Mouse (Mus musculus): ENCODE data around the gene Lcp1. TPM values are rescaled to one million over a fixed set of nuclear protein-coding genes. Genes with fewer than 3 reads are reported as not detected.

Gene Lcp1
- polyA plus RNA-seq, 1 experiment from 2014 or later, result 26.5 TPM

GRCm38 (mm10) chr14:75148229-75148628, 17.3 kb downstream of the Lcp1 start:
- Histone ChIP-seq H3K36me3 (ENCODE audit: control insufficient read depth, insufficient read depth, low read length) (no peaks in the 10 kb centered on the region), H3K9me3 (ENCODE audit: control insufficient read depth, low read length) (no peaks in the 10 kb centered on the region), H3K9ac (ENCODE audit: low read length) (no peak overlapping the region), H3K4me2 (ENCODE audit: low read depth, low read length, severe bottlenecking) (no peak overlapping the region), H3K27ac (ENCODE audit: low read depth, low read length) (no peak overlapping the region), H3K4me3 (ENCODE audit: low read depth, low read length) (no peak overlapping the region), H3K4me1 (replicated peaks; ENCODE audit: control insufficient read depth, insufficient read depth, low read length) (no peaks in the 10 kb centered on the region), H3K27me3 (ENCODE audit: control insufficient read depth, insufficient read depth, low read length) (no peaks in the 10 kb centered on the region)
- ATAC-seq (replicated peaks; ENCODE audit: low FRiP score), result no peak
- 87% methylated on average over 9 of the region's 9 CpGs for WGBS
- no peak for DNase-seq (ENCODE audit: low spot score)

GRCm38 (mm10) chr14:75150653-75151052, 19.8 kb downstream of the Lcp1 start:
- 76% methylated on average over 2 of the region's 2 CpGs for WGBS
- Histone ChIP-seq H3K4me3 (ENCODE audit: low read depth, low read length) (no peak overlapping the region), H3K9ac (ENCODE audit: low read length) (no peak overlapping the region)

GRCm38 (mm10) chr14:75151146-75151545, 20.2 kb downstream of the Lcp1 start:
- H3K4me1 ChIP-seq (replicated peaks; ENCODE audit: control insufficient read depth, insufficient read depth, low read length), result no peaks in the 10 kb centered on the region
- H3K9ac ChIP-seq (ENCODE audit: low read length), result no peak overlapping the region
- H3K4me3 ChIP-seq (ENCODE audit: low read depth, low read length), result no peak overlapping the region
- ATAC-seq (replicated peaks; ENCODE audit: low FRiP score), result no peak
- no peaks in the 10 kb centered on the region for H3K36me3 ChIP-seq (ENCODE audit: control insufficient read depth, insufficient read depth, low read length)
- H3K9me3 ChIP-seq (ENCODE audit: control insufficient read depth, low read length), result no peaks in the 10 kb centered on the region
- 81% methylated on average over 3 of the region's 3 CpGs for WGBS
- H3K4me2 ChIP-seq (ENCODE audit: low read depth, low read length, severe bottlenecking), result no peak overlapping the region
- no peak for DNase-seq (ENCODE audit: low spot score)
- H3K27me3 ChIP-seq (ENCODE audit: control insufficient read depth, insufficient read depth, low read length), result no peaks in the 10 kb centered on the region
- H3K27ac ChIP-seq (ENCODE audit: low read depth, low read length), result no peak overlapping the region

More at GRCm38 (mm10) chr14:75150653-75151052, 19.8 kb downstream of the Lcp1 start:
- H3K36me3 ChIP-seq (ENCODE audit: control insufficient read depth, insufficient read depth, low read length), result no peaks in the 10 kb centered on the region
- no peak overlapping the region for H3K27ac ChIP-seq (ENCODE audit: low read depth, low read length)
- no peak for DNase-seq (ENCODE audit: low spot score)
- no peaks in the 10 kb centered on the region for H3K9me3 ChIP-seq (ENCODE audit: control insufficient read depth, low read length)
- no peaks in the 10 kb centered on the region for H3K4me1 ChIP-seq (replicated peaks; ENCODE audit: control insufficient read depth, insufficient read depth, low read length)
- H3K27me3 ChIP-seq (ENCODE audit: control insufficient read depth, insufficient read depth, low read length), result no peaks in the 10 kb centered on the region
- H3K4me2 ChIP-seq (ENCODE audit: low read depth, low read length, severe bottlenecking), result no peak overlapping the region
- ATAC-seq (replicated peaks; ENCODE audit: low FRiP score), result no peak

GRCm38 (mm10) chr14:75154481-75154880, 23.6 kb downstream of the Lcp1 start:
- WGBS, result 90% methylated on average over 8 of the region's 8 CpGs
- no peak for DNase-seq (ENCODE audit: low spot score)

GRCm38 (mm10) chr14:75159375-75159774, 28.5 kb downstream of the Lcp1 start:
- no peak overlapping the region for H3K27ac ChIP-seq (ENCODE audit: low read depth, low read length)

More at GRCm38 (mm10) chr14:75154481-75154880, 23.6 kb downstream of the Lcp1 start:
- Histone ChIP-seq H3K36me3 (ENCODE audit: control insufficient read depth, insufficient read depth, low read length) (no peaks in the 10 kb centered on the region), H3K4me3 (ENCODE audit: low read depth, low read length) (no peak overlapping the region), H3K4me1 (replicated peaks; ENCODE audit: control insufficient read depth, insufficient read depth, low read length) (no peaks in the 10 kb centered on the region), H3K27ac (ENCODE audit: low read depth, low read length) (no peak overlapping the region), H3K27me3 (ENCODE audit: control insufficient read depth, insufficient read depth, low read length) (no peaks in the 10 kb centered on the region), H3K4me2 (ENCODE audit: low read depth, low read length, severe bottlenecking) (no peak overlapping the region), H3K9me3 (ENCODE audit: control insufficient read depth, low read length) (no peaks in the 10 kb centered on the region), H3K9ac (ENCODE audit: low read length) (no peak overlapping the region)
- no peak for ATAC-seq (replicated peaks; ENCODE audit: low FRiP score)

GRCm38 (mm10) chr14:75163866-75164265, 33.0 kb downstream of the Lcp1 start:
- no peak for ATAC-seq (replicated peaks; ENCODE audit: low FRiP score)
- no peak for DNase-seq (ENCODE audit: low spot score)
- Histone ChIP-seq H3K27me3 (ENCODE audit: control insufficient read depth, insufficient read depth, low read length) (no peaks in the 10 kb centered on the region), H3K36me3 (ENCODE audit: control insufficient read depth, insufficient read depth, low read length) (no peaks in the 10 kb centered on the region), H3K9ac (ENCODE audit: low read length) (no peak overlapping the region), H3K27ac (ENCODE audit: low read depth, low read length) (no peak overlapping the region), H3K4me3 (ENCODE audit: low read depth, low read length) (no peak overlapping the region), H3K4me1 (replicated peaks; ENCODE audit: control insufficient read depth, insufficient read depth, low read length) (no peaks in the 10 kb centered on the region), H3K9me3 (ENCODE audit: control insufficient read depth, low read length) (no peaks in the 10 kb centered on the region), H3K4me2 (ENCODE audit: low read depth, low read length, severe bottlenecking) (no peak overlapping the region)
- 90% methylated on average over 8 of the region's 8 CpGs for WGBS

More at GRCm38 (mm10) chr14:75159375-75159774, 28.5 kb downstream of the Lcp1 start:
- no peak overlapping the region for H3K4me2 ChIP-seq (ENCODE audit: low read depth, low read length, severe bottlenecking)
- 90% methylated on average over 2 of the region's 2 CpGs for WGBS
- ATAC-seq (replicated peaks; ENCODE audit: low FRiP score) (no peak), DNase-seq (ENCODE audit: low spot score) (no peak)
- no peak overlapping the region for H3K4me3 ChIP-seq (ENCODE audit: low read depth, low read length)
- no peaks in the 10 kb centered on the region for H3K36me3 ChIP-seq (ENCODE audit: control insufficient read depth, insufficient read depth, low read length)
- no peaks in the 10 kb centered on the region for H3K27me3 ChIP-seq (ENCODE audit: control insufficient read depth, insufficient read depth, low read length)
- no peaks in the 10 kb centered on the region for H3K9me3 ChIP-seq (ENCODE audit: control insufficient read depth, low read length)
- H3K9ac ChIP-seq (ENCODE audit: low read length), result no peak overlapping the region
- H3K4me1 ChIP-seq (replicated peaks; ENCODE audit: control insufficient read depth, insufficient read depth, low read length), result no peaks in the 10 kb centered on the region

GRCm38 (mm10) chr14:75164345-75164744, 33.4 kb downstream of the Lcp1 start:
- no peaks in the 10 kb centered on the region for H3K4me1 ChIP-seq (replicated peaks; ENCODE audit: control insufficient read depth, insufficient read depth, low read length)
- H3K9ac ChIP-seq (ENCODE audit: low read length), result no peak overlapping the region
- no peaks in the 10 kb centered on the region for H3K9me3 ChIP-seq (ENCODE audit: control insufficient read depth, low read length)
- H3K27me3 ChIP-seq (ENCODE audit: control insufficient read depth, insufficient read depth, low read length), result no peaks in the 10 kb centered on the region
- H3K4me2 ChIP-seq (ENCODE audit: low read depth, low read length, severe bottlenecking), result no peak overlapping the region
- H3K27ac ChIP-seq (ENCODE audit: low read depth, low read length), result no peak overlapping the region
- ATAC-seq (replicated peaks; ENCODE audit: low FRiP score), result no peak
- 97% methylated on average over 9 of the region's 9 CpGs for WGBS
- DNase-seq (ENCODE audit: low spot score), result no peak
- no peak overlapping the region for H3K4me3 ChIP-seq (ENCODE audit: low read depth, low read length)
- H3K36me3 ChIP-seq (ENCODE audit: control insufficient read depth, insufficient read depth, low read length), result no peaks in the 10 kb centered on the region

- H3K9me3 ChIP-seq (ENCODE audit: control insufficient read depth, low read length), result no peaks in the 10 kb centered on the region
- DNase-seq (ENCODE audit: low spot score) (no peak), ATAC-seq (replicated peaks; ENCODE audit: low FRiP score) (no peak)
- H3K27me3 ChIP-seq (ENCODE audit: control insufficient read depth, insufficient read depth, low read length), result no peaks in the 10 kb centered on the region
- H3K27ac ChIP-seq (ENCODE audit: low read depth, low read length), result no peak overlapping the region
- WGBS, result 94% methylated on average over 2 of the region's 2 CpGs
- no peak overlapping the region for H3K4me2 ChIP-seq (ENCODE audit: low read depth, low read length, severe bottlenecking)
- no peaks in the 10 kb centered on the region for H3K4me1 ChIP-seq (replicated peaks; ENCODE audit: control insufficient read depth, insufficient read depth, low read length)
- H3K36me3 ChIP-seq (ENCODE audit: control insufficient read depth, insufficient read depth, low read length), result no peaks in the 10 kb centered on the region
- no peak overlapping the region for H3K4me3 ChIP-seq (ENCODE audit: low read depth, low read length)
- no peak overlapping the region for H3K9ac ChIP-seq (ENCODE audit: low read length)
Measured at GRCm38 (mm10) chr14:75165574-75166131, 34.8 kb downstream of the Lcp1 start.

GRCm38 (mm10) chr14:75168501-75168900, 37.6 kb downstream of the Lcp1 start:
- Histone ChIP-seq H3K9ac (ENCODE audit: low read length) (no peak overlapping the region), H3K4me3 (ENCODE audit: low read depth, low read length) (no peak overlapping the region), H3K9me3 (ENCODE audit: control insufficient read depth, low read length) (no peaks in the 10 kb centered on the region), H3K4me1 (replicated peaks; ENCODE audit: control insufficient read depth, insufficient read depth, low read length) (no peaks in the 10 kb centered on the region), H3K4me2 (ENCODE audit: low read depth, low read length, severe bottlenecking) (no peak overlapping the region), H3K27me3 (ENCODE audit: control insufficient read depth, insufficient read depth, low read length) (no peaks in the 10 kb centered on the region), H3K27ac (ENCODE audit: low read depth, low read length) (no peak overlapping the region), H3K36me3 (ENCODE audit: control insufficient read depth, insufficient read depth, low read length) (no peaks in the 10 kb centered on the region)
- DNase-seq (ENCODE audit: low spot score) (no peak), ATAC-seq (replicated peaks; ENCODE audit: low FRiP score) (no peak)
- WGBS, result 91% methylated on average over 3 of the region's 3 CpGs

Measured in forebrain, embryonic 11.5 days (tissue).